Mouse (Mus musculus) stomach, embryonic 14.5 days (tissue): ENCODE measurements around the gene Trim66. TPM values are rescaled to one million over a fixed set of nuclear protein-coding genes. Genes with fewer than 3 reads are reported as not detected.

ENCODE experiments used
- ATAC-seq: fragments of 200-750 bp; cut with Nextera tagmentation; 2 replicates; pipeline ENCODE4 v1.8.0; 2017; ENCODE audit warnings: low read depth, moderate TSS enrichment; ENCODE audit not compliant: insufficient number of reproducible peaks, insufficient read depth, low FRiP score
- H3K27ac ChIP-seq: fragments of 300-500 bp; sonication (generic); 2 replicates; pipeline ENCODE4 v1.5.1; 2014; ENCODE audit warnings: mild to moderate bottlenecking, low read length, moderate library complexity, mixed read lengths
- H3K27me3 ChIP-seq: fragments of 300-500 bp; sonication (generic); 2 replicates; pipeline ENCODE4 v1.6.1; 2014; ENCODE audit warnings: low read length, control low read depth, mixed read lengths; ENCODE audit not compliant: control insufficient read depth, insufficient read depth
- H3K36me3 ChIP-seq: fragments of 300-500 bp; sonication (generic); 2 replicates; pipeline ENCODE4 v1.6.1; 2014; ENCODE audit warnings: mild to moderate bottlenecking, control low read depth, low read length, moderate library complexity, mixed read lengths; ENCODE audit not compliant: control insufficient read depth, insufficient read depth
- H3K4me1 ChIP-seq: fragments of 300-500 bp; sonication (generic); 2 replicates; pipeline ENCODE4 v1.6.1; 2014; ENCODE audit warnings: low read length, control low read depth, mixed read lengths; ENCODE audit not compliant: control insufficient read depth, insufficient read depth
- H3K4me2 ChIP-seq: fragments of 300-500 bp; sonication (generic); replicated peaks from 2 replicates; pipeline ENCODE4 v1.6.1; 2014; ENCODE audit warnings: low read depth, low read length, control low read depth
- H3K4me3 ChIP-seq: fragments of 300-500 bp; sonication (generic); 2 replicates; pipeline ENCODE4 v1.5.1; 2014; ENCODE audit warnings: low read depth, low read length, control low read depth
- H3K9ac ChIP-seq: fragments of 300-500 bp; sonication (generic); replicated peaks from 2 replicates; pipeline ENCODE4 v1.6.1; 2014; ENCODE audit warnings: low read depth, mild to moderate bottlenecking, control low read depth, low read length, moderate library complexity, mixed read lengths
- H3K9me3 ChIP-seq: fragments of 300-500 bp; sonication (generic); 2 replicates; pipeline ENCODE4 v1.6.1; 2016; ENCODE audit warnings: low read depth, low read length, control low read depth; ENCODE audit not compliant: control insufficient read depth
- WGBS: fragments of 180-500 bp; shearing (Covaris S2); extraction: QIAGEN DNeasy Blood & Tissue Kit; methylation state at CpG from one replicate; pipeline ENCODE4 v1.1.7; 2014; 5-methylcytosine and 5-hydroxymethylcytosine counted together
- polyA plus RNA-seq: library from polyadenylated mRNA; unstranded; fragments of >200 nt; fragmentation: Nextera tagmentation; extraction: Ambion mirVana; gene quantifications from 2 replicates; pipeline ENCODE4 v1.2.1, GENCODE M21; 2014

Gene Trim66
- polyA plus RNA-seq, 1 experiment from 2014 or later: 0.09 TPM

- Histone ChIP-seq H3K36me3 (peaks cover 71% of the 10 kb centered on the region), H3K27me3 (no peaks in the 10 kb centered on the region), H3K27ac (no peak overlapping the region; the same call in 1 of the 2 replicates), H3K4me1 (0 out of 2 replicates have a peak, but pooled peaks cover 5% of the 10 kb centered on the region), H3K4me2 (no peak overlapping the region), H3K9me3 (no peaks in the 10 kb centered on the region), H3K9ac (no peak overlapping the region), H3K4me3 (no peak overlapping the region)
- ATAC-seq: no peak
- WGBS: 67% methylated on average over 16 of the region's 16 CpGs
Observed at GRCm38 (mm10) chr7:109525740-109526663, 18.1 kb upstream of the Trim66 start.

GRCm38 (mm10) chr7:109524763-109525162 is 16.8 kb upstream of the Trim66 start:
- H3K4me1 ChIP-seq: peaks cover 9% of the 10 kb centered on the region; the same call in 1 of the 2 replicates
- no peaks in the 10 kb centered on the region for H3K27me3 ChIP-seq
- no peak for ATAC-seq
- 76% methylated on average over 3 of the region's 3 CpGs for WGBS
- H3K36me3 ChIP-seq: peaks cover 70% of the 10 kb centered on the region
- no peak overlapping the region; the same call in 1 of the 2 replicates for H3K27ac ChIP-seq
- no peak overlapping the region; the same call in 1 of the 2 replicates for H3K9ac ChIP-seq
- no peaks in the 10 kb centered on the region for H3K9me3 ChIP-seq
- no peak overlapping the region for H3K4me2 ChIP-seq
- no peak overlapping the region for H3K4me3 ChIP-seq

GRCm38 (mm10) chr7:109524442-109524744 is 16.5 kb upstream of the Trim66 start:
- ATAC-seq: no peak
- peaks cover 9% of the 10 kb centered on the region; the same call in 1 of the 2 replicates for H3K4me1 ChIP-seq
- no peaks in the 10 kb centered on the region for H3K27me3 ChIP-seq
- H3K4me3 ChIP-seq: no peak overlapping the region
- no peak overlapping the region; the same call in 1 of the 2 replicates for H3K9ac ChIP-seq
- no peaks in the 10 kb centered on the region for H3K9me3 ChIP-seq
- no peak overlapping the region for H3K4me2 ChIP-seq
- H3K27ac ChIP-seq: no peak overlapping the region
- H3K36me3 ChIP-seq: peaks cover 66% of the 10 kb centered on the region

- 73% methylated on average over 6 of the region's 6 CpGs for whole genome bisulfite sequencing
- no peak for ATAC-seq
- peaks cover 65% of the 10 kb centered on the region for H3K36me3 ChIP-seq
- no peak overlapping the region for H3K4me2 ChIP-seq
- H3K9ac ChIP-seq: no peak overlapping the region; the same call in 1 of the 2 replicates
- no peak overlapping the region for H3K4me3 ChIP-seq
- no peaks in the 10 kb centered on the region for H3K27me3 ChIP-seq
- H3K27ac ChIP-seq: no peak overlapping the region
- no peaks in the 10 kb centered on the region for H3K9me3 ChIP-seq
- H3K4me1 ChIP-seq: peaks cover 9% of the 10 kb centered on the region; the same call in 1 of the 2 replicates
Observed at GRCm38 (mm10) chr7:109523741-109524441, 16.0 kb upstream of the Trim66 start.

- H3K4me1 ChIP-seq: peaks cover 9% of the 10 kb centered on the region; the same call in 1 of the 2 replicates
- H3K27ac ChIP-seq: no peak overlapping the region
- no peak for ATAC-seq
- no peak overlapping the region for H3K9ac ChIP-seq
- no peaks in the 10 kb centered on the region for H3K27me3 ChIP-seq
- H3K4me3 ChIP-seq: no peak overlapping the region
- WGBS: 70% methylated on average over 2 of the region's 2 CpGs
- H3K9me3 ChIP-seq: no peaks in the 10 kb centered on the region
- H3K36me3 ChIP-seq: peaks cover 65% of the 10 kb centered on the region
- H3K4me2 ChIP-seq: no peak overlapping the region
Observed at GRCm38 (mm10) chr7:109523304-109523703, 15.4 kb upstream of the Trim66 start.

- Histone ChIP-seq H3K4me2 (no peak overlapping the region), H3K27me3 (no peaks in the 10 kb centered on the region), H3K4me1 (peaks cover 12% of the 10 kb centered on the region; the same call in 1 of the 2 replicates), H3K36me3 (peaks cover 58% of the 10 kb centered on the region), H3K4me3 (no peak overlapping the region), H3K9ac (no peak overlapping the region), H3K27ac (no peak overlapping the region), H3K9me3 (no peaks in the 10 kb centered on the region)
- WGBS: 78% methylated on average over 5 of the region's 5 CpGs
- no peak for ATAC-seq
Observed at GRCm38 (mm10) chr7:109522084-109522483, 14.2 kb upstream of the Trim66 start.

- Histone ChIP-seq H3K9ac (peak overlapping the region; percentile 100), H3K4me1 (peaks cover 12% of the 10 kb centered on the region; the same call in 1 of the 2 replicates), H3K27me3 (no peaks in the 10 kb centered on the region), H3K4me2 (peak overlapping the region; percentile 91), H3K36me3 (peaks cover 45% of the 10 kb centered on the region), H3K27ac (peak overlapping the region; percentile 94), H3K4me3 (peak overlapping the region; percentile 93), H3K9me3 (no peaks in the 10 kb centered on the region)
- ATAC-seq: no peak
- WGBS: 4% methylated on average over 10 of the region's 10 CpGs
Observed at GRCm38 (mm10) chr7:109519936-109520335, 12.0 kb upstream of the Trim66 start.

GRCm38 (mm10) chr7:109518838-109519696 is 11.1 kb upstream of the Trim66 start, which contains the start of gene Rpl27a:
Rpl27a (plus strand) TSS chr7:109519147.
- H3K4me2 ChIP-seq: peak within 1 kb of the TSS; percentile 91
- peak within 1 kb of the TSS; percentile 93 for H3K4me3 ChIP-seq
- H3K9ac ChIP-seq: peak within 1 kb of the TSS; percentile 100
- H3K4me1 ChIP-seq: peaks cover 12% of the 10 kb centered on the region; the same call in 1 of the 2 replicates
- peak; percentile 93 for ATAC-seq
- peak within 1 kb of the TSS; percentile 94 for H3K27ac ChIP-seq
- under 1% methylated on average over 66 of the region's 72 CpGs for WGBS
- H3K36me3 ChIP-seq: peaks cover 36% of the 10 kb centered on the region
- H3K9me3 ChIP-seq: no peaks in the 10 kb centered on the region
- no peaks in the 10 kb centered on the region for H3K27me3 ChIP-seq
